Mouse (Mus musculus): ENCODE results near the gene Mthfd1l.

DNA sequence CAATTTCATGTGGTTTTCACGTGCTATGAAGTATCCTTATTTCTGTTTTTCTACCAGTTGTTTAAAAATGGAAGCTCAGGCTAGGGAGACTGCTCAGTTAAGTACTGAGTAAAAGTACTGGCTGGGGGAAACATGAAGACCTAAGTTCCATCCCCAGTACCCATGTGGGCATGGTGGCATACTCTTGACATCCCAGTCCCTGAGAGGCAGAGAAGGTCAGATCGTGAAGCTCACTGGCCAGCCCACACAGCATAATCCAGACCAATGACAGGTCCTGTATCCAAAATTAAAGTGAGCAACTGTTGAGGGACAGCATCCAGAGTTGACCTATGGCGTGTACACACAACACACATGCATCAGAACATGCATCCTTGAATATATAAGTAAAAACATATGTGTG, 1.5 kb downstream of the Mthfd1l start:
- TF ChIP-seq CTCF (conservative IDR thresholded peaks at IDR 0.05; ENCODE audit: low read length) = no peak
- no peak for TF ChIP-seq POU5F1 (IDR thresholded peaks at IDR 0.05; ENCODE audit: borderline replicate concordance, low read length)
- no peak for TF ChIP-seq NANOG (IDR thresholded peaks at IDR 0.05; ENCODE audit: borderline replicate concordance, low read length)
